Mouse (Mus musculus) gastrocnemius, postnatal 4 days (tissue): Measurements from ENCODE around the gene Msi2. TPM values are rescaled to one million over a fixed set of nuclear protein-coding genes. Genes with fewer than 3 reads are reported as not detected.

Experiments used
- DNase-seq, 2 experiments: peaks; one replicate each; pipeline ENCODE4 v3.0.0; 2021 to 2022; ENCODE audit warnings: low spot score in 2 of 2, mixed read lengths in 2 of 2
- total RNA-seq, 2 experiments: library from RNA; stranded (reverse); gene quantifications; 2 replicates each; pipeline ENCODE4 v1.2.3; 2021

Msi2 gene
- total RNA-seq, 2 experiments from 2014 or later, result 225 to 240 TPM

DNA sequence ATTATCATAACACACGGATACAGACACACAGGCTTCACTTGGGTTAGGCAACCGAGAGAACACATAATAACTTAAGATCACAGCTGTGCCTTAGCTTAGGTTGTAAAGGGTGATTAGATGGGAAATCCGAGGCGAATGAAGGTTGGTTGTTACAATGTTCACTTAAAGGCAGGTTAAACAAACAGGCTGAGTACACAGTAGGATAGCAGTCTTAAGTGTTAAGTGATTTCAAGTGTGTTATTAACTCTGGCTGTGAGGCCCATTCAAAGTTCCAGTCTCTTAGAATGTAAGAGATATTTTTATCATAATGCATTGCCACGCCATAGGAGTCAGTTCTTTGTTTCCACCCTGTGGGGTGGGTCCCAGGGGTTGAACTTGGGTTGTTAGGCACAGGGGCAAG is 383.4 kb downstream of the Msi2 start:
- no peak for DNase-seq

DNA sequence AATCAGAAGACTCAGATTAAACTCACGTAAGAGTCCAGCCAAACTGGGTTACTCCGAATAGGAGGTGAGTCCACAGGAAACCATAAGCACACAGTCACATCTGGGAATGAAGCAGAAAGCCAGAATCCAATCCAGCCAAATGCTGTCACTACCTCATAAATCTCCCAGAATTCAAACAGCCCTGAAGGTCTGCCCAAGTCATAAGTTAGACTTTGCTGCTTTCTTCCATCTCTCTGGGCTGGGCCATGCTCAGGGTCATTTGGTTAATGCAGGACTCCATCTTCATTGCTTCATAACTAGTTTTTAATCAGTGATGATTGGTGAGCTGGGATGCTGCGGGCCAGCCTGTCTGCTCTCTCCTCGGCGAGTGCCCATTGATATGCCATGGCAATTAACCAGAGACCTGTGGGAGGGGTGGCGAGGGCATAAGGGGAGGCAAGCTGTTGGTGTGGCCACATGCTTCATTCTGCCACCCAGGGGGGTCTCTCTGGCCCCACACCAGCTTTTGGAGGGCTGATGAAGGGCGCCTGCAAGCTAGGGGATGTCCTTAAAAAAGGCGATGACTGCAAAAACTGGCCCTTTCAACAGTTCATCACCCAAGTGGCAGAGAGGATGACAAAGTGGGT is 385.9 kb downstream of the Msi2 start:
- DNase-seq, result no peak

- DNase-seq, result no peak
These were observed 386.6 kb downstream of the Msi2 start for GRCm38 (mm10) chr11:88331722-88332121.

DNA sequence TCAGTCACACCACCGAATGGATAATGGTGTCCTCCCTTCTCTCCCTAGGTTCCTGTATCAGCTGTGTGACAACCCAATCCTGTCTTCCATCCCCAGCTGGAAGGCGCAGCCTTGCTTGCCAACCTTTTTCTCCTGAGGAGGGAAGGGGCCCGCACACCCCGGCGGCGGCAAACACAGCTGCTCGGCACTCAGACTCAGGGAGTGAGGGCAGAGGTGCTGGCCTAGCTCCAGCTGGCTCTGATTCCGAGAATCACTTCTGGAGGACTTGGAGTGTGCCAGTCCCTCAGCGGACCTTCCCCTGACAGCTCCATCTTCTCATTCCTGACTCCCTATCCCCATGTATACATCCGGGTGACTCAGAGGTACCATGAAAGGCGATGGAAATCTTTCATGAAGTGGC is 387.5 kb downstream of the Msi2 start:
- peak in 1 of 2 experiments; percentile 53 for DNase-seq

DNA sequence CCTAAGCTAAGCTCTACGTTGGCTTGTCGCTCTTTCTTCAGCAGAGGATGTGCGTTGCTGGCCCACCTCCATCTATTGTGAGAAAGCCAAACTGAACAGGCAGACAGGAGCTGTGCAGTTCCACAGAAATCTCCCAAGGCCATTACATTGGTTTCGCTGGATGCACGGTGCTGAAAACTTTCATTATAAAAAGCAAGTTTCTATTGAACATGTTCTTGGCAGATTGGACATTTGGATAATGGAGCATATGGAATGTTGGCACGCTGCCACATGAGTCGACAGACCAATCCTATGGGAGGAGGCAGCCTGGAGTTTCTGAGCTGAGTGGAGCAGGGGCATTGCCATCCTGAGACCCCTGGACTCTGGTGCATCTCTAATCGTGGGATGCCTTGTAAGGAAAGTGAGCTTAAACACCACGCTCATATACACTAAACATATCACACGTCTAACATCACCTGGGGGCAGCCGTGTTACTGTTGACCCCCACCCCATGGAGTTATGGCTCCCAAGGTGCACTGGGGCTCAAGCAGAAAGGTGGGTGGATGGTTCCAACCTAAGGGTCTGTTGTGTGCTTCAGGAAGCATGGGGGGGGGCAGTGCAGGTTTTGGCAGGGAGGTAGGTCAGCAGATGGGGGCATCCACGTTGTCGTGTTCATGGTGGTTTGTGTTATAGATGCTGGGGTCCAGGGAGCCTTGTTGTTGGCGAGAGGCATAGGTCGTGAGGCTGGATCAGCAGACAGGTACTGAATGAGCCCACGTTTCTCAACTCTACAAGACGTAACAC is 389.3 kb downstream of the Msi2 start:
- no peak for DNase-seq

GRCm38 (mm10) chr11:88327016-88327415 is 391.3 kb downstream of the Msi2 start:
- no peak for DNase-seq

GRCm38 (mm10) chr11:88318850-88319249 is 399.5 kb downstream of the Msi2 start:
- no peak for DNase-seq

DNA sequence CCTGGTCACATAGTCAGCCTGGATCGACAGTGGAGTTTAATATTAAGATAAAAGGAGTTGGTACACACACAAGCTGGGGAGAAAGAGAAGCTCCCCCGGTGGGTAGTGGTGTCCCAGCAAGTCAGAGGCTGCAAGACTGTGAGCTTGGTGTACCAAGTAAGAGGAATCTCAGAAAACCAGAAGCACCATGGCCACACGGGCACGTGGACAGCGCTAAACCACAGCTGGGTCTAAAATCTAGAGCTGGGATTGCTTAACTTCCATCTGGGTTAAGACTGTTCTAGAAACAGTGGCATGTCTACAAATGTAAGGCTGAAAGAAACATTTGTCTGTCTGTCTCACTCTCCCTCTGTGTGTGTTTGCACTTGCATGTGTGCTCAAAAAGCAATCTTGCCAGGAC is 402.9 kb downstream of the Msi2 start:
- DNase-seq, result no peak

DNA sequence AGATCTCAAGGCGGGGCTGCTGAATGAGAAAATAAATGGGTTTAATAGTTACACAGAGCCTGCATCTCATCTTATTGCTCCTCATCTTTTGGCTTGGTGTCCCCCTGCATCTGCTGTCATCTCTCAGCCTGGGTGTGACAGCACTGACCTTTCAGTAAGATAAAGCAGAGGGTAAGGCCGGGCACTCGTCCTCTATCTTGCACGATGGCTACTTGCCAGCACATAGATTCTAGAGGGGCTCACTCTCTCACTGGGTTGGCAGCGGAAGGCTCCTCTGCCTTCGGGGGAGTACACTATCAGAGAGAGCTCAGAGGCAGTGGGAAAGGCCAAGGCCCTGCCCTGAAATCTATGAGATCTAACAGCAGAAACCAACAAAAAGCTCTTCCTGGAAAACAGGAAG is 403.8 kb downstream of the Msi2 start:
- no peak for DNase-seq

DNA sequence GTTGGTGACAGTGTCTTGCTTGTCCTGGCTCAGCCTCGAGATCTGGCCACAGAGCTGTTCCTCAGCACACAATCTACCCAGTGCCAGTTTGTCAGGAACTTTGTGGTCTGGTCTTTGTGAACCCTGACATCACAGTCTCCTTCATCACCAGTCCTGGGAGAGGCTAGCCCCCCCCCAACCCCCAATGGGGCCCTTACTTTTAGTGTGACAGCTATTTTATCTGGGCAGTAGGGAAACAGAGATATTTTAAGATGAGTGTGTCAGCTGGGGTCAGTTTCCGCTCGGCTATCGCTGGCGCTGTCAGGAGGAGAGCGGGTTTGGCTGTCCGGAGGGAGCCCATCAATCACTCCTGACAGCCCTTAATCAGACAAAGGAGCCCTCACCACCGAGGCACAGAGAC is 404.8 kb downstream of the Msi2 start:
- no peak for DNase-seq

DNA sequence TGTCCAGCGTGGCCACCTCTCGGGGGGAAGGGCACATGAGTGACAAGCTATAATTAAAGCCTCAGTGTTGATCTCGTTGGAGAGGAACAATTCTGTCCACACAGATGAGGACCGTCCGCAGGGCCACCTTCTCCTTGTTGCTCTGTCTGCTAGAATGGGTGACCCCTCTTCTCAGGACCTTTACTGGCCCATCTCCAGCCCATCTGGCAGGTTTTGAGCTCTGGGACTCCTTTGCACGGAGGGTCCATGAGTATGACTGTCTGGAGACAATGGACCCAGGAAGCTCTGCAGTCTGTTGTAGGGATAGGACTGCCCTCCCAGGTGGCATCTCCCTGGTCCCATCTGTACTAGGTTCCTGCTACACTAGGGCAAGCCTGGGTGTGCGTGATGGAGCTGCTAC is 406.7 kb downstream of the Msi2 start:
- DNase-seq, result no peak

DNA sequence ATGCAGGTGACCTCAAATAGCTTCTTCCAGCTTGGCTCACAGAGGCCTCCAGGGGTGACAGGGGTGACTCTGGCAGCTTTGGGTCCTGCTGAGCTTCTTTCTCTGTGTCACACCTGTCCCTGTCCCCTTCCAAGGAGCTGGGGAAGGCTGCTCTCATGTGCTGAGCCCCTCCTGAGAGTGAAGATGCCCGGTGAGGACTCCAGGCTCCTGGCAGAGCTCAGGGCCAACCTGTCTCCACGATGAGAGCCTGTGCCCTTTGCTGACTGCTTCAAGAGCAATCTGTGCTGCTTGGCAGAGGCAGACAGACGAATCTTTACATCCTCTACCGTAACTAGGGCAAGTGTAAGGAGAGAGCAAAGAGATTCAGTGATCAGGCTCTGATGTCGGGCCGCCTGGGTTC is 407.5 kb downstream of the Msi2 start:
- DNase-seq, result no peak

DNA sequence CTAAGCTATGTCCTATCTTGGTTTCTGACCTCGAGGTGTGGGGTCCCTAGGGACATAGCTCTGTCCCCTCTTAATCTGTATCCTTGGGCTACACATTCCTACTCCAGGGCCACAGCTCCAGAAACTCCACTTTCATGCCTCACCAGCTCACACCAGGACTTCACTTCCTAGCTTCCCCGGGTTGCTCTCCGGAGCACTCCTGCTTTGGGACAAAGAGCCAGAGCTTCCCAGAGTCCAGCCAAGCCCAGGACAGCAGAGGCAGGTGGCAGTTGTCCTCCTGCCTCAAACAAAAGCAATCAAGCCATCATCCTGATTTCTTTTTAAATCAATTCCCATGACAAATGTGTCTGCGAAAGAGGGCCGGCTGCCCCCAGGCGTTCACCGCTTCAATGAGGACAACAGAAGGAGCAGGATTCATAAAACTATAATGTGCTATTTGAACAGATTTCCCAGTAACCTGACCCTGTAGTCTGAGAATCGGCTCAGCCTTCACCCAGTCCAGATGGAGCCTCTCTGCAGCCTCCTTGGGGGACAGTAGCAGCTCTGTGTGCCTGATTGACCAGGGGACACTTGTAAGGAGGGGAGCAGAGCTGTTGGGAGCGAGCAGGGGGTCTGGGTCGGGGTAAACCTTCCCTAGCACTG is 409.1 kb downstream of the Msi2 start:
- no peak for DNase-seq

- no peak for DNase-seq
These were observed 410.4 kb downstream of the Msi2 start for GRCm38 (mm10) chr11:88307616-88308543.

- no peak for DNase-seq
These were observed 412.6 kb downstream of the Msi2 start for GRCm38 (mm10) chr11:88305759-88306158.

- no peak for DNase-seq
These were observed 416.7 kb downstream of the Msi2 start for GRCm38 (mm10) chr11:88301619-88302018.

GRCm38 (mm10) chr11:88299345-88299744 is 419.0 kb downstream of the Msi2 start:
- no peak for DNase-seq

- no peak for DNase-seq
These were observed 420.8 kb downstream of the Msi2 start for GRCm38 (mm10) chr11:88297526-88297925.

DNA sequence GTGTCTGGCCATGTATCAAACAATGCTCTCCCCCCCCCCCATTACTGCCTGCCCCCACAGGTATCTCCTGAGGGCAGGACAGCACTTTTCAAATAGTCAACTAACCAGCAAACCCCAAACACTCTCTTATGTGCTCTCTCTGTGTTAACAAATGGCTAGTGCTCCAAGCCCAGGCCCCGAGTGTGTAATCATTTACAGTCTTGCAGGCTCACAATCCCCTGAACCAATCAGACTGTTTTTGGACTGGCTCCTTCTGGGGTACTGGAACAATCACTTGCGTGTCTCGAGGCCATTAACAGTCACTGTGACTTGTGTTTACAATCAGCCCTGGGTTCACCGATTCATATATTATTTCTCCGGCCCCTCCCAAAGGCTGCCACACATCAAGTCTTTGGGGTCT is 423.0 kb downstream of the Msi2 start:
- no peak for DNase-seq

- DNase-seq, result no peak
These were observed 424.0 kb downstream of the Msi2 start for GRCm38 (mm10) chr11:88294394-88294710.

- no peak for DNase-seq
These were observed 424.5 kb downstream of the Msi2 start, which contains the start of gene Ccdc182 for GRCm38 (mm10) chr11:88293631-88294393. Gene Ccdc182, plus strand, starts transcription at chr11:88294058.
